Mouse (Mus musculus) kidney, postnatal 25 days (tissue): ENCODE measurements around the gene Pla2g4d.

ENCODE experiments used
- DNase-seq, 2 experiments: peaks; one replicate each; pipeline ENCODE4 v3.0.0; 2021; ENCODE audit warnings: mixed read lengths in 2 of 2

Gene Pla2g4d

GRCm38 (mm10) chr2:120288995-120289394 is at the start of gene Pla2g4d:
TSS of gene Pla2g4d (minus strand) at chr2:120289197.
- peak in 1 of 2 experiments; percentile 17 for DNase-seq

DNA sequence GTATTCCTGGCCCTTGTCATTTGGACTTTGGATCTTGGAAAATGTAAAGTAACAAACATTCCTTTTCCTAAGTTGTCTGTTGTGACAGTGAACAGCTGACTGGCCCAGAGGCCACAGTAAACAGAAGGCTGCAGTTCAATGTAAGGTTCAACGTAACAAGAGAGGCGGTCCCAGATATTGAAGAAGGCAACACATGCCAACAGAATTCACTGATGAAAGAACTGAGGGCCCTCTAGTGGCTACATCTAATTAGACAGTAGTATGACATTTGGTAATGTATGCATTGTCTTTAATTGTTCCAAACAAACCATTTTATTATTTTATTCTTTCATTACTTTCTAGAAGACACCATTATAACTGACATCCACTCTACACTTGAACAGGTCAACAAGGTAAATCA is 48.9 kb upstream of the Pla2g4d start:
- no peak for DNase-seq

DNA sequence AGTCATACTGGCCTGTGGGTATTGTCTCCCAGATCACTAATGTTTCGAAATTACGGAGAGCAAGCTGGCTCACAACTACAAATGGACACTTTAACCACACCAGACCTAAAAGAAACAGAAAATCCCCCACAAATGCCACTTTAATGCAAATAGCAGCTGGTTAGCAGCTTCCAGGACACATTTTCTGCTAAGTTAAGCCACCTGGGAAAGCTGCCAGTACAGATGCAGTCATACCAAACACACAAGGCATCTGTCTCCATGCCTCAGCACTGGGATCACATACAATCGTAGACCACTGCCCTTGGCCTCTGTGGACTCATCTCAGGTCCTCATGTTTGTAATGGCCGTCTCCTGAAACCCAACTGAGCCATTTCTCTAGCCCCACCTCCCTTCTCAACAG is 42.6 kb upstream of the Pla2g4d start:
- DNase-seq, result peak in 1 of 2 experiments; percentile 8

GRCm38 (mm10) chr2:120315077-120315476 is 26.1 kb upstream of the Pla2g4d start:
- peak in 1 of 2 experiments; percentile 18 for DNase-seq

GRCm38 (mm10) chr2:120314487-120314886 is 25.5 kb upstream of the Pla2g4d start:
- peak in 1 of 2 experiments; percentile 22 for DNase-seq

DNA sequence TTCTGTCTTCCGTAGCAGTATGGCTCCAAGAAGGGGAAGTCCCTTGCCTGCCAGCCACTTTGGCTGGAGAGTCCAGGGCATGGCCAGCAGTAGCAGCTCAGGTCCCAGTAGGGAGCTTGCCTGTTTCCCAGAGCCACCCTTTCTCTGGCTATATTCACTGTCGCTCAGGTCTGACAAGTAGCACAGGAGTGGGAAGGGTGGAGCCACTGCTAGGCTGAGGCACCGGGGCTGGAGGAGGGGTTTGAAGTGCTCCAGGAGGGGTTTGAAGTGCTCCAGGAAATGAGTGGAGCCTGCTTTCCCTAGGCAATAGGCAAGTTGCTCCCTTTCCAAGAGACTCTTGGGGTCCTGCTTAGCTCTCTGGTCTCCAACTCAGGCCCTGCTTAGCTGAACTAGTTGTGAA is 25.0 kb upstream of the Pla2g4d start, which contains the start of gene Pla2g4f:
TSS of gene Pla2g4f (minus strand) at position 190 of the 400 bp plus-strand sequence.
- peak in 1 of 2 experiments; percentile 7 for DNase-seq

GRCm38 (mm10) chr2:120312276-120312825 is 23.4 kb upstream of the Pla2g4d start:
- peak in 1 of 2 experiments; percentile 15 for DNase-seq

- no peak for DNase-seq
Measured at GRCm38 (mm10) chr2:120304113-120304512, 15.1 kb upstream of the Pla2g4d start.

DNA sequence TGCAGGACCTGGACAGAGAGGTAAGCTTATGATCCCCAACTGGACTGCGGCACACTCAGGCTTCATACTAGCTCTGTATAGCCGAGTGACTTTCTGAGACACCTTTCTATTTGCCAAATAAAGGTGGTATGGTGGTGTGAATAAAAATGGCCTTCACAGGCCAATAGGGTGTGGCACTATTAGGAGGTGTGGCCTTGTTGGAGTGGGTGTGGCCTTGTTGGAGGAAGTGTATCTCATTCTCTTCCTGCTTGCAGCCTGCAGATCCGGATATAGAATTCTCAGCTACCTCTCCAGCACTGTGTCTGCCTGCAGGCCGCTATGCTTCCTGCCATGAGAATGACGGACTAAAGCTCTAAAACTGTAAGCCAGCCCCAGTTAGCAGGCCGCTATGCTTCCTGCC is 12.1 kb upstream of the Pla2g4d start:
- DNase-seq, result no peak

GRCm38 (mm10) chr2:120299866-120300265 is 10.9 kb upstream of the Pla2g4d start:
- DNase-seq, result no peak

DNA sequence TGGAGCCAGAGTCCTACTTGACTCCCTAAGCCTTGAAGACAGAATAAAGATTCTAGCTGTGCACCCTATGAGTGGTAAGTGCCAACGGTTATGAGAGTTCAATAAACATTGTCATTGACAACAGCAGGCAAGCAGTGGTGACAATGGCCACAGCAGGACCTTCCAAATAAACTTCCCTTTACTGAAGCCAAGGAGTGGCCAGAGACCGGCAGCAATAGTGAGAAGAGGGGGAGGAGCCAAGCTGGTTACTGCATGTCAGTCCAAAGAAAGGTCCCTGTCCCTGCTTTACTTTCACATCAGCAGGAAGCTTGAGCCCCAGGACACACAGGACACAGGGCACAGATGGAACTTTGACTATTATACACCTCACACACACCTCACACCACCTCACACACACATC is 7.2 kb upstream of the Pla2g4d start:
- no peak for DNase-seq

- DNase-seq, result peak in 1 of 2 experiments; percentile 9
Measured at GRCm38 (mm10) chr2:120291471-120292078, 2.6 kb upstream of the Pla2g4d start.

GRCm38 (mm10) chr2:120288401-120288800 is 596 bp downstream of the Pla2g4d start:
- DNase-seq, result peak in 1 of 2 experiments; percentile 13

- DNase-seq, result peak in 1 of 2 experiments; percentile 6
Measured at GRCm38 (mm10) chr2:120285639-120286038, 3.4 kb downstream of the Pla2g4d start.

- DNase-seq, result peak in 1 of 2 experiments; percentile 6
Measured at GRCm38 (mm10) chr2:120284705-120285104, 4.3 kb downstream of the Pla2g4d start.

GRCm38 (mm10) chr2:120284094-120284493 is 4.9 kb downstream of the Pla2g4d start:
- peak in 1 of 2 experiments; percentile 22 for DNase-seq

- DNase-seq, result peak in 1 of 2 experiments; percentile 34
Measured at GRCm38 (mm10) chr2:120283550-120283949, 5.4 kb downstream of the Pla2g4d start.

GRCm38 (mm10) chr2:120281221-120281620 is 7.8 kb downstream of the Pla2g4d start:
- DNase-seq, result peak in 1 of 2 experiments; percentile 17

DNA sequence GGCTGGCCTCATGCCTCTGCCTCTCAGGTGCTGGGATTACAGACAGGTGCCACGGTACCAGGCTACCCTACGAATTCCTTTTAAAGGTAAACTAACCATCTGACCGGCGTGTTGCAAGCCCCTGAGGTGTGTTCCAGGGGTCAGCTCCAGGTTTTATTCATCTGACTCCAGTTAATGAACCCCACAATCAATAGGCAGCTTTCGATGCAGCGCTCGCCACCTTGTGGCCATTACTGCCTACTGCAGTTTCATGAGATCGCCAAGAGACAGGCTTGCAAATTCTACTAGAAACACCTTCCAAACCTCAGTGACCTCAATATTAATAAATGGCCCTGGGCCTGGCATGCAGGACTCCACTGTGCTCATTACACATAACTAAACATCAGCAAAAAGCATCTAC is 9.0 kb downstream of the Pla2g4d start:
- peak; percentile 41 to 67 for DNase-seq

DNA sequence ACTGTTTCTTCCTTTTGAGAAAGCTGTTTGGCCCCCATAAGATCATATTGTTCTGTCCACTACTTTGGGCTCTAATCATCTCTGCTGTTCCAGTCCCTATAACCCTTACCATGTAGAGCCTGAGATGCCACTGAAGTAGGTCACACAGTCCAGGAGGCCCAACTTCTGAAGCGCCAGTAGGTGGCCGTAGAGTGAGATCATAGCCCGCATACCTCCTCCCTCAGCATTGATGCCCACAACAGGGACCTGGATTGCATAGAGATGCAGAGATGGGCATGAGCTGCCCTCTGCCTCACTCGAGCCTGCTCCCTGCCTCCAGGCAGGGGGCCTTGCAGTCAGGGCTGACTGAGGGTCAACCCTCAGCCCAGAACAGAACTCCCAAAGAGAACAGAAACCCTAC is 12.0 kb downstream of the Pla2g4d start:
- DNase-seq, result no peak

GRCm38 (mm10) chr2:120268635-120269034 is 20.4 kb downstream of the Pla2g4d start:
- no peak for DNase-seq

DNA sequence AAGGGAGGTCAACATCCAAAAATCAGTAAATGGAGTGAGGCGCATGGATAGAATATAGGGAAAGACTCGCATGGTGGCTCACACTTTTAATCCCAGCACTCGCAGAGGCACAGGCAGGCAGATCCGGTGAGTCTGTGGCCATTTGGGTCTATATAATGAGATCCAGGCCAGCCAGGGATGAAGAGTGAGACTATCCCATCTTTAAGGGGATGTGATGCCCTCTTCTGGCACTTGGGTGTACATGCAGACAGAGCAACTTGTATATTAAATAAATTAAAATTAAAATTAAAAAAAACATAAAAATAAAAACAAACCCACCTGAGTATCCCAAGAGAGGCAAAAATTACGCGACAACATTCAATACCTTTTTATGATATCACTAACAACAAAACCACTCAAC is 23.5 kb downstream of the Pla2g4d start:
- no peak for DNase-seq

DNA sequence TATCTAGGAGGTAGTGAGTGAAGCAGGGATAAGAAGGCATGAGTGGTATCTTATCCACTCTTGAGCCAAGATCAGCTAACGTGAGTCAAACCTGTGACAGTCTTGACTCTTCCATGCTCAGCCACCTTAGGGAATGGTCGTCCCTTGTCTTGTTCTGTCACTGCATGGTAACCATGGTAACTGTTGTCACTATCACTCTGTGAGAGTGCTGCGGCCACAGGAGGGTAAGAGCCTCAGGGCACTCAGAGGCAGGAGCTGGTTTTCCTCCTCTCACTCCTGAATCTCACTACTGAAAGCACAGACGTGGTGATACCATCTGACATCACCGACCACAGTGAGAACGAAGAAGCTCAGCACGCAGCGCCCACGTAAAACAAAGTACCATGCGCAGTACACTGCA is 24.1 kb downstream of the Pla2g4d start:
- DNase-seq, result no peak

DNA sequence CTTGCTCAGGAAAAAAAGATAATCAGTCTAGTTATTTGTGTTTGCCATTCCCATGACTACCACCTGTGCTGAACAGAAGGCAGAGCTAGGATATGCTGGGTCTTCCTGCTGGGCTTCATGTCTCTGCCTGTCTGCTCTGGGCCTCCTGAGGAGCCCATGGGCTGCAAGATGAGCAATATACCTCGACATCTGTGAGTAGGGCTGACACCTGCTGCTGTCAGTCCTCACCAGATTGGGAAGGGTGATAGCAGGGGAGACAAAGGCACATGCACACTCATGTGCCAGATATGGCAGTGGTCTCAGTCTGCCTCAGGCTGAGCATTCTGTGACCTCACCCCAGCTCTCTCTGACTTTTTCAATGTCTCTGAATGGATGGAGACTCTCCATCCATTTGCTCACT is 26.1 kb downstream of the Pla2g4d start:
- DNase-seq, result no peak

DNA sequence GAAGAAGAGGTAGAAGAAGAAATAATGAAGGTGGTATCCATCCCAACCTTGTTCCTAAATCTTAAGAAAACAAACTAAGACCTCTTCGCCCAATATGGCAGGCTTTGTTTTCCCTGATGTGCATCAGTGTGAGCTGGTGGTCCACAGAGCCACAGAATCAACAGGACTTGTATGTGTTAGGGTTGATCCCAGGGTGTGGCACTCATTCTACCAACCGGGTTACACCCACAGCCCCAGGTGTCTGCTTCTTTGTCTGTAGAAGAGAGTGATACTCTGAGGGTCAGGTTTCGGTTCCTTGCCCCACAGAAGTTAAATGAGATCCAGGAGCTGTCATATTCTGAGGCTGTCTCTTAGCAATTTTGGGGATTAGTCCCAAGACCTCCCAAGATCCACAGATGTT is 27.7 kb downstream of the Pla2g4d start:
- DNase-seq, result no peak
